Mouse (Mus musculus) liver, embryonic 14.5 days (tissue): ENCODE measurements around the gene Il1rn. TPM values are rescaled to one million over a fixed set of nuclear protein-coding genes. Genes with fewer than 3 reads are reported as not detected.

Source experiments
- ATAC-seq: fragments of 200-750 bp; cut with Nextera tagmentation; 2 replicates; pipeline ENCODE4 v1.8.0; 2017; ENCODE audit warnings: moderate number of reproducible peaks, mild to moderate bottlenecking, moderate library complexity; ENCODE audit not compliant: insufficient read depth
- DNase-seq, 3 experiments: peaks; one replicate each; pipeline ENCODE4 v3.0.0-alpha.2; 2012 to 2013; ENCODE audit warnings: low read depth in 3 of 3, low spot score in 3 of 3
- H3K27ac ChIP-seq: fragments of 300-500 bp; sonication (generic); 2 replicates; pipeline ENCODE4 v1.5.1; 2014; ENCODE audit warnings: moderate library complexity, mild to moderate bottlenecking, control low read depth, inconsistent platforms
- H3K27me3 ChIP-seq: fragments of 300-500 bp; sonication (generic); 2 replicates; pipeline ENCODE4 v1.6.1; 2014; ENCODE audit warnings: mild to moderate bottlenecking, low read length, moderate library complexity; ENCODE audit not compliant: control insufficient read depth, insufficient read depth
- H3K36me3 ChIP-seq: fragments of 300-500 bp; sonication (generic); replicated peaks from 2 replicates; pipeline ENCODE4 v1.6.1; 2014; ENCODE audit warnings: low read depth; ENCODE audit not compliant: control insufficient read depth, insufficient read depth
- H3K4me1 ChIP-seq, 2 experiments: fragments of 200-500 bp in 1 of 2; fragments of 300-500 bp in 1 of 2; sonication (generic) in 1 of 2; replicated peaks; 2 replicates each; pipeline ENCODE4 v1.6.1; 2012 to 2014; ENCODE audit warnings: antibody characterized with exemption in 1 of 2, inconsistent platforms in 1 of 2, low read length in 1 of 2; ENCODE audit not compliant: control insufficient read depth in 2 of 2, insufficient read depth in 2 of 2
- H3K4me2 ChIP-seq: fragments of 300-500 bp; sonication (generic); 2 replicates; pipeline ENCODE4 v1.6.1; 2014; ENCODE audit warnings: low read depth, mild to moderate bottlenecking, control low read depth, moderate library complexity
- H3K4me3 ChIP-seq, 2 experiments: fragments of 200-500 bp in 1 of 2; fragments of 300-500 bp in 1 of 2; sonication (generic) in 1 of 2; 2 replicates each; pipeline ENCODE4 v1.5.1; 2012 to 2014; ENCODE audit warnings: low read depth in 2 of 2, low read length in 2 of 2, mild to moderate bottlenecking in 2 of 2, control low read depth in 1 of 2, inconsistent platforms in 1 of 2, moderate library complexity in 1 of 2; ENCODE audit not compliant: insufficient read depth in 1 of 2
- H3K9ac ChIP-seq: fragments of 300-500 bp; sonication (generic); replicated peaks from 2 replicates; pipeline ENCODE4 v1.6.1; 2014; ENCODE audit warnings: mild to moderate bottlenecking, control low read depth, moderate library complexity
- H3K9me3 ChIP-seq: fragments of 300-500 bp; sonication (generic); 2 replicates; pipeline ENCODE4 v1.6.1; 2016; ENCODE audit warnings: low read length, mixed read lengths; ENCODE audit not compliant: control insufficient read depth
- CTCF ChIP-seq: IDR thresholded peaks from 2 replicates; pipeline ENCODE4 v1.5.1; 2016; ENCODE audit warnings: antibody characterized with exemption, low read depth, control low read depth
- EP300 ChIP-seq: IDR thresholded peaks from 2 replicates; pipeline ENCODE4 v1.6.1; 2016; ENCODE audit warnings: antibody characterized with exemption, low read depth
- WGBS: fragments of 180-500 bp; shearing (Covaris S2); extraction: QIAGEN DNeasy Blood & Tissue Kit; methylation state at CpG from one replicate; pipeline ENCODE4 v1.1.7; 2014; ENCODE audit not compliant: insufficient replicate concordance; 5-methylcytosine and 5-hydroxymethylcytosine counted together
- polyA plus RNA-seq, 2 experiments: library from polyadenylated mRNA; depleted of rRNA in 1 of 2; stranded (reverse) in 1 of 2; unstranded in 1 of 2; fragments of >200 nt; fragmentation: Nextera tagmentation in 1 of 2; extraction: Ambion mirVana in 1 of 2; gene quantifications; 2 replicates each; pipeline versions ENCODE4 v1.2.1 to v1.2.3; 2012 to 2014

Gene Il1rn
- polyA plus RNA-seq, 2 experiments = 4.8 to 6.4 TPM

DNA sequence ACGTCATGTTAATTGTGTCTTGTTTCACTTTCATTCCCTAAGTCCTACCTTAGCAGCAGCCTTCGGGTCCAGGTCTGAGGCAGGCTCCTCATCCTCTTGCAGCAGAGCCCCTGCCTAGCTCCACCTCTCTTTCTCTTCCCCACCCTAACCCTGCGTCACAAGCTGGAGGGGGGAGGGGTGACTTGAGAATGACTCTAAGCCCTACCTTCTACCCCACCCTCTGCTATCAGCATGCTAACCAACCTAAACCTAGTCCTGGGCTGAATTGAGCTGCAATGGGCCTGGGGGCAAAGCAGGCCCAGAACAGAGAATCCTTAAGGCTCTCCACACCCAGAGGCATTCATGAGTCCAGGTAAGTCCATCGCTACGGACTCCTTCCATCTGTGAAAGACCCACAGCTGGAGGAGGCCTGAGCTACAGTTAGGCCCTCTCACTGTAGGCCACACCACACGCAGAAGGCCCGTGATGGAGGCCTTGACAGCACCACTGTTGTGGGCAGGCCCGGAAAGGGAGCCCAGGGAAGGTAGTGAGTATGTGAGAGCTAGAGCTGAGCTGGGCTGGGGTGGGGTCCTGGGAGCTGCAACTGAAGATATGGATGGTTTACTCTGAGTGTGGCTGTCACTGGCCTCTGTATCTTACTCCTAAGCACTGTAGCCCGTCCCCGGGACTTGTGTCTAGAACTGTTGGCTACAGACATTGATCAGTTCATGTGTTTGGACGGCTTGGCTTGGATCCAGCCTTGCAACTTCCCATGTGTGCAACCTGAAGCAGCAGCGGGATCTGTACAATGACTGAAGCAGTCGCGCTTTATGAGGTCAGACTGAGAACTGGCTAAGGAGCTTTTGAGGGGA, 48.7 kb downstream of the Il1rn start:
- Histone ChIP-seq H3K9me3 (no peaks in the 10 kb centered on the region), H3K9ac (peak overlapping the region; percentile 72), H3K4me2 (peak overlapping the region; percentile 79), H3K36me3 (no peaks in the 10 kb centered on the region), H3K27me3 (no peaks in the 10 kb centered on the region), H3K4me1 (peaks cover 18 to 31% of the 10 kb centered on the region in 2 experiments; a peak in 3 of 4 replicates), H3K4me3 (peak overlapping the region; percentile 57 to 74), H3K27ac (peak overlapping the region; percentile 73)
- WGBS = 20% methylated on average over 14 of the region's 14 CpGs
- ATAC-seq (peak; percentile 93), DNase-seq (peak; percentile 71 to 79 (median 73))
- TF ChIP-seq CTCF (no peak), EP300 (no peak)

DNA sequence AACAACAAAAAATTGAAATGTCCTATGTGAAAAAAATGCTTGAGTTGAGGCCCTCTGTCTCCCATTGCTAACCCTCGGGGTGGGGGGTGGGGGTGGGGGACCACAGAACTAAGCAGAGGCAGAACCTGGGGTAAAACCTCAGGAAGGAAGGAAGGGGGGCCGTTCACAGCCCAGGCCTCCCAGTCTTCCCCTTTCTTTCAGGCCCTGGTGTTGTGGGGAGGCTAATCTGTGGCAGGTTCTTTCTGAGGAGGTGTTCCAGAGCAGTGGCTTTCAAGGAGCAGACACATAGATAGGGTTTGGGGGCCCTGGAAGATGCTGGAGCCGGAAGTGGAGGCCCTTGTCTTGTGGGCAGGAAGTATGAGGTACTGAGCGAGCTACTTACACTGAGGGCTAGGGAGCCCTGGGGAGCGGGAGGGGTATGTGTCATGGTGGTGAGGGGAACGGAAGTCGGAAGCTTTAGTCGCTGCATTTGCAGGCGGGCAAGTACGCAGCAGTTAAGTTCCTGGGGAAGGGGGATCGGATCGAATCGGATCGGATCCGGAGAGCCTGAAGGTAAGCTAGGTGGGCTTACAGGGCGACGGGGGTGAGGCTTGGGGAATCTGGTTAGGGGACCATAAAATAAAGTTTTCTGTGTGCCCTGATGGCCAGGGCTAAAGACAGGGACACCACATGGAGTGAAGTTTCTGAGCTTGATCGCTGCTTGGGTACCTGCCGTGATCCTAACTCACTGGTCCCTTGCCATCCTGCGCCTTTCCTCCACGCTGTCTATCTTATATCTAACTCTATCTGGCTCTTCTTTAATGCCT, 49.7 kb downstream of the Il1rn start:
- ATAC-seq = peak; percentile 39; the same call in 1 of the 2 replicates
- peak overlapping the region; percentile 72 for H3K9ac ChIP-seq
- 19% methylated on average over 21 of the region's 21 CpGs for WGBS
- H3K36me3 ChIP-seq = no peaks in the 10 kb centered on the region
- H3K27ac ChIP-seq = peak overlapping the region; percentile 73
- DNase-seq = peak in 1 of 3 experiments; percentile 35
- no peaks in the 10 kb centered on the region for H3K27me3 ChIP-seq
- TF ChIP-seq CTCF (no peak), EP300 (no peak)
- H3K4me1 ChIP-seq = peaks cover 18 to 31% of the 10 kb centered on the region in 2 experiments; a peak in 3 of 4 replicates
- H3K4me2 ChIP-seq = peak overlapping the region; percentile 79
- H3K4me3 ChIP-seq = peak overlapping the region; percentile 57 to 70
- no peaks in the 10 kb centered on the region for H3K9me3 ChIP-seq

DNA sequence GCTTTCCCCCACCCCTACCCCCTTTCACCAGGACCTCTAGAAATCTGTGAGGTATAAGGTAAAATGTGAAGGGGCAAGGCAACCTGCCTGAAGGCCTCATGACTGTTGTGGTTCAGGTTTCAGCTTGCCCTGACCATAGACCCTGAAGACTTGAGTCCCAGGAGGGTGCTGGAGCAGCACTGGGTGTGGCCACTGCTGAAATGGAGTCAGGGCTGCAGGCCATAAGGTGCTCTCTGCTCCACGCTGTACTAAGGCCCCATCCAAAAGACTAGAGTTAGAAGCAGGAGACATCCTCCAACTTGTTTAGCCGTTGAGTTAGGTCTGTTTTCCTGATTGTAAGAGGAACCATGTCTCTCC, 50.3 kb downstream of the Il1rn start:
- H3K9ac ChIP-seq = peak overlapping the region; percentile 72
- no peak for DNase-seq
- peak overlapping the region; percentile 79 for H3K4me2 ChIP-seq

DNA sequence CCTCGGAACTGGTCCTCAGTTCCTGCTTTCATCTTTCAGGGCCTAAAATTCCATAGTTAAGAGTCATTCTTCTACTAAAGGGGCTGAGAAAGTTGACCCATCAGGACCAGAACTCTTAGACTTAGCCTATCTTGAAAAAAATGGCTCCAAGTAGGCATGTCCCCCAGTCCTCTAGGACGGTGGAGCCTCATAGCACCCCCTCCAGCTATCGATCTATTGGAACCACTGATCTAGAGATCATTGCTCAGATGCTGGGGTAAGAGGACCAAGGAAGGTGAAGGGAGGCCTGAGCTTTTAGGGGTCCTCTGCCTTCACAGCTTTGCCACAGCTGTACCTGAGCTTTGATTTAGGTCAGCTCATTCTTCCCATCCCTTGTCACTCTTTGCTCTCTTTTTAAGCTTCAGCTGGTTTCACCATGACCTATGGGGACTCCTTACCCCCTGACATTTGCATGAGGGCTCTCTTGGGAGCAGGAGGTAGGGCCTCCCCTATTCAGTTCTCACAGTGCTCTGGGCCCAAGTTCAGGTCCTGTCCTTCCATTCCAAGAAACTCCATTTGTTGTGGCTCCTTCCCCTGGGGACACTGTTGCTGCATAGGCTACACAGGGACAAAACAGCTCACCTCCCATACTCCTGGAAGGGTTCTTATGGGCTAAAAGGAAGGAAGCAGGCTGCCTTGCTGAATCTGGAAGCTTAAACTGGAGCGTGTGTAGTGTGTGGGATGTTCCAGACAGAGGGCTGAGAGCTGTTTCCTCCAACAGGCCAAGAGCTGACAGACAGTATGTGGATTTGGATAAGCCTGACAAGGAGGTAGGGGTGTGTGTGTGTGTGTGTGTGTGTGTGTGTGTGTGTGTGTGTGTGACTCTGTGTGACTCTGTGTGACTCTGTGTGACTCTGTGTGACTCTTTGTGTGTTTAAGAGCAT, 51.0 kb downstream of the Il1rn start:
- Histone ChIP-seq H3K27me3 (no peaks in the 10 kb centered on the region), H3K4me1 (peaks cover 18 to 31% of the 10 kb centered on the region in 2 experiments; a peak in 3 of 4 replicates), H3K4me3 (peak overlapping the region; percentile 57 to 70; a peak in 3 of 4 replicates), H3K9me3 (no peaks in the 10 kb centered on the region), H3K27ac (no peak overlapping the region), H3K36me3 (no peaks in the 10 kb centered on the region), H3K4me2 (peak overlapping the region; percentile 79), H3K9ac (peak overlapping the region; percentile 72; the same call in 1 of the 2 replicates)
- WGBS = 66% methylated on average over 4 of the region's 4 CpGs
- ATAC-seq (no peak), DNase-seq (no peak)
- TF ChIP-seq CTCF = no peak
- TF ChIP-seq EP300 = no peak

More for the DNA sequence above, 50.3 kb downstream of the Il1rn start:
- no peaks in the 10 kb centered on the region for H3K27me3 ChIP-seq
- no peaks in the 10 kb centered on the region for H3K9me3 ChIP-seq
- H3K4me3 ChIP-seq = peak overlapping the region; percentile 57 to 70
- H3K27ac ChIP-seq = peak overlapping the region; percentile 36; the same call in 1 of the 2 replicates
- WGBS = 17% methylated on average over 2 of the region's 2 CpGs
- TF ChIP-seq EP300 (no peak), CTCF (no peak)
- no peak for ATAC-seq
- no peaks in the 10 kb centered on the region for H3K36me3 ChIP-seq
- peaks cover 18 to 31% of the 10 kb centered on the region in 2 experiments; a peak in 3 of 4 replicates for H3K4me1 ChIP-seq
